Mouse (Mus musculus): ENCODE measurements at regions not wholly inside any gene's neighbourhood (a gene's known extent, or its start where the extent isn't known, plus 50 kb on each side); places are given as distances from the start of the nearest gene placed in this dataset.

DNA sequence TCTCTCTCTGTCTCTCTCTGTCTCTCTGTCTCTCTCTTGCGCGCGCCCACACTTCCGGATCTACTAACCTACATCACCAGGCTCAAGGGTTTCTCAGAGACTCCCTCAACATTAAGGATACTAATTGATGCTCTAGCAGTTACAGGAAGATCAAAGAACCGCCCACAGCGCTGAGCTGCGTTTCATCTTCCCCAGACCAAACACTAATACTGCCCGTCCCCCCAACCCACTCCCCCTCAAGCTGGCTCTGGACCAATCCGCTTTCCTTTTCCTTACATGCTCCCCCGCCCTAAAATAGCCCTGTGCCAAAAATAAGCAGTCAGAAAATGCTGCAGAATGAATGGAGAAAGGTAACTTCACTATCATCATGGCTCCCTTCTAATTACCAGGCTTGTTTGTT lies 100.6 kb upstream of the Bach2 start:
- Histone ChIP-seq H3K4me1 (ENCODE audit: control insufficient read depth, insufficient read depth, low read length) (peaks cover 2% of the 10 kb centered on the region; the same call in 1 of the 2 replicates), H3K27ac (ENCODE audit: control insufficient read depth, insufficient read depth, low read depth, low read length, poor library complexity) (no peak overlapping the region), H3K4me3 (replicated peaks; ENCODE audit: control insufficient read depth, low read depth, low read length) (no peak overlapping the region)
- no peak for TF ChIP-seq CTCF (IDR thresholded peaks at IDR 0.05; ENCODE audit: control insufficient read depth, insufficient read depth, low read length)
- TF ChIP-seq POLR2A (IDR thresholded peaks at IDR 0.05; ENCODE audit: borderline replicate concordance, control insufficient read depth, low read depth, low read length): no peak
- WGBS: 69% methylated on average over 10 of the region's 10 CpGs

DNA sequence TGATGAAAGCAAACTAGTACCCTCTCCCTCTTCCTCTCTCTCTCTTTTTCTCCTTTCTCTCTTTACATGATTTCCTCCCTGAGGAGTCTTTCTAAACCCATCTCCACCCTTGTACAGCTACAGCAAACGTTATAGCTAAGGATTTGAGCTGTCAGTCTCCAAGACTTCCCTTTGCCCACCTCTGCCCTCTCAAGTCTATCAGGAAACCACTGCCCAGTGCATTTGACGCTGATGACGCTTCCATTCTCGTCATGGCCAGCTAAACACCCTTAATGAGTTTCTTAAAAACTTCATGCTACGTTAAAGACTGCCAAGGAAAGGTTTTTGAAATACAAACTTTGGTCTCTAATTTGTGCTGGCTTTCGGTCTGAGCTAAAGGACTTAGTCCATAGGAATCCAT lies 99.0 kb upstream of the Bach2 start:
- WGBS: 32% methylated on average over 6 of the region's 6 CpGs
- H3K27ac ChIP-seq (ENCODE audit: control insufficient read depth, insufficient read depth, low read depth, low read length, poor library complexity): no peak overlapping the region
- no peak overlapping the region for H3K4me3 ChIP-seq (replicated peaks; ENCODE audit: control insufficient read depth, low read depth, low read length)
- H3K4me1 ChIP-seq (ENCODE audit: control insufficient read depth, insufficient read depth, low read length): peaks cover 2% of the 10 kb centered on the region; the same call in 1 of the 2 replicates
- TF ChIP-seq CTCF (IDR thresholded peaks at IDR 0.05; ENCODE audit: control insufficient read depth, insufficient read depth, low read length) (no peak), POLR2A (IDR thresholded peaks at IDR 0.05; ENCODE audit: borderline replicate concordance, control insufficient read depth, low read depth, low read length) (no peak)

DNA sequence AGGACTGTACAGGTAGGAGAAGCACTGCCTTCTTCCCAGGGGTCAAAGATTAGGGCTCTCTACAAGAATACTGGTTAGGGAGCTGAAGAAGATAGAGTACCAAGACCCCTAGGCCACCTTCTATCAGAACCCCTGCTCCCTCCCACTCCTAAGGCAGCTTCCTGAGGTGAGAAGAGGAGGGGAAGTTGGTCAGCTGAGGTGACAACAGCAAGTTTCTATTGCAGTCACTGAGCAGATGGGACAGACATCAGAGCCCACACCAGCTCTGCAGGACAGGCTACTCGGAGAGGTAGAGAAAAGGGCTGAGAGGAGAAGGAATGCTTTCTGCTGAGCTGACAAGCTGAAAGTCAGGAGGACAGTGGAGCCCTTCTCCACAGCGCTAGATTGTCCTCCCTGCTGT lies 98.5 kb upstream of the Bach2 start:
- Histone ChIP-seq H3K4me3 (replicated peaks; ENCODE audit: control insufficient read depth, low read depth, low read length) (no peak overlapping the region), H3K4me1 (ENCODE audit: control insufficient read depth, insufficient read depth, low read length) (peaks cover 2% of the 10 kb centered on the region; the same call in 1 of the 2 replicates), H3K27ac (ENCODE audit: control insufficient read depth, insufficient read depth, low read depth, low read length, poor library complexity) (no peak overlapping the region)
- TF ChIP-seq POLR2A (IDR thresholded peaks at IDR 0.05; ENCODE audit: borderline replicate concordance, control insufficient read depth, low read depth, low read length) (no peak), CTCF (IDR thresholded peaks at IDR 0.05; ENCODE audit: control insufficient read depth, insufficient read depth, low read length) (no peak)
- 45% methylated on average over 2 of the region's 2 CpGs for WGBS

DNA sequence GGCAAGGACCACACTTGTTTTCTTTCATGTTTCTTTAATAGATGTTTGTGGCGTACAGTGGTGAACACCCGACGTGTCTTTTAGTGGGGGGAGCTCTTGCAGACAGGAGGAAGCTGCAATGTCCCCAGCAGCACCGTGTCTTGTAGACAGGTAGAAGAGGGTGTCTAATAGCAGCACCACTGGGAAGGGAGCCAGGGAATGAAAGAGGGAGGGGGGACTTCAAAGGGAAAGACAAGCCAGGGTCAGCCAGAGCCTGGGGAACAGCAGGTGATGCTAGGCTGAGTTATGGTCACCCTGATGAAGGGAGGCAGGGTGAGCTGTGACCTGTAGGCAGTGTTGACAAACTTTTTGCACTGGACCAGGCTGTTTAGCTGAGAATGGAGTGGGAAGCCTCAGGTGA lies 96.4 kb upstream of the Bach2 start:
- TF ChIP-seq CTCF (IDR thresholded peaks at IDR 0.05; ENCODE audit: control insufficient read depth, insufficient read depth, low read length) (no peak), POLR2A (IDR thresholded peaks at IDR 0.05; ENCODE audit: borderline replicate concordance, control insufficient read depth, low read depth, low read length) (no peak)
- H3K4me3 ChIP-seq (replicated peaks; ENCODE audit: control insufficient read depth, low read depth, low read length): no peak overlapping the region
- H3K4me1 ChIP-seq (ENCODE audit: control insufficient read depth, insufficient read depth, low read length): peaks cover 2% of the 10 kb centered on the region; the same call in 1 of the 2 replicates
- no peak overlapping the region for H3K27ac ChIP-seq (ENCODE audit: control insufficient read depth, insufficient read depth, low read depth, low read length, poor library complexity)
- 74% methylated on average over 4 of the region's 4 CpGs for WGBS

DNA sequence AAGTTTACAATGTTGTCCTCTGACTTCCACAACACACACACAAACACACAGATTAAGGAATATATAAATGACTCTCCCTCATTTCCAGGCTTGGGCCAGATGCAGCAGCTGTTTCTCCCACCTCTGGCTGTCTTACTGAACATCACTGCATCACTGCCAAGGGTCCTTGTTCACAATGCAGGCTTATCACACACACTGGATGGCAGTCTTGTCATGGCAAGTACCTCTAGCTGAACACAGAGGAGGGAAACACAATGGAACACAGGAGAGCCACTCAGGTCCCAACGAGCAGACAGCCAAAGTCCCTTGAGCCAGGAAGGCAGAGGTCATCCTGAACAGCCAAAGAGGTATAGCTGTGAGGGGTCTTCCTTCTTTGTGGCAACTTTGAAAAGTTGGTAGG lies 91.5 kb upstream of the Bach2 start:
- no peaks in the 10 kb centered on the region for H3K4me1 ChIP-seq (ENCODE audit: control insufficient read depth, insufficient read depth, low read length)
- no peak overlapping the region for H3K27ac ChIP-seq (ENCODE audit: control insufficient read depth, insufficient read depth, low read depth, low read length, poor library complexity)

DNA sequence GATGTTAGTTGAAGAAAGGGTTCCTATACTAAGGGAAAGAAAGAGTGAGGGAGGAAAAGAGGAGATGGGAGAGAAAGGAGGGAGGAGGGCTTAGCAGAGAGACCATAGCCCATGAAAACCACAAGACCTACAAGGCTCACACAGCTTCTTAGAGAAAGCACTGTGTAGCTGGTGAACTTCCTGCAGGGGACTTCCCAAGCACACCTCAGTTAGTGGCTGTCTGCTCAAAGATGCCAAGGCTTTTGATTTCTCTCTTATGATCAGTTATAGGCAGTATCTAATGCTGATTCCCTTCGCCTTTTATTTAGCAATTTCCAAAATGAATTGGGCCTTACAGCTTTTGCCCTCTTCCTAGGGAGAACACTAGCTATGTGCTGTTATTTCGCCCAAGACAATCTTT lies 90.0 kb upstream of the Bach2 start:
- TF ChIP-seq POLR2A (IDR thresholded peaks at IDR 0.05; ENCODE audit: borderline replicate concordance, control insufficient read depth, low read depth, low read length): no peak
- TF ChIP-seq CTCF (IDR thresholded peaks at IDR 0.05; ENCODE audit: control insufficient read depth, insufficient read depth, low read length): no peak
- Histone ChIP-seq H3K4me3 (replicated peaks; ENCODE audit: control insufficient read depth, low read depth, low read length) (no peak overlapping the region), H3K4me1 (ENCODE audit: control insufficient read depth, insufficient read depth, low read length) (peaks cover 1% of the 10 kb centered on the region; the same call in 1 of the 2 replicates), H3K27ac (ENCODE audit: control insufficient read depth, insufficient read depth, low read depth, low read length, poor library complexity) (no peak overlapping the region)
- 74% methylated on average over 2 of the region's 2 CpGs for WGBS

More for the DNA sequence above, 91.5 kb upstream of the Bach2 start:
- no peak for TF ChIP-seq CTCF (IDR thresholded peaks at IDR 0.05; ENCODE audit: control insufficient read depth, insufficient read depth, low read length)
- no peak for TF ChIP-seq POLR2A (IDR thresholded peaks at IDR 0.05; ENCODE audit: borderline replicate concordance, control insufficient read depth, low read depth, low read length)
- 62% methylated on average over 1 of the region's 1 CpGs for WGBS
- no peak overlapping the region for H3K4me3 ChIP-seq (replicated peaks; ENCODE audit: control insufficient read depth, low read depth, low read length)

DNA sequence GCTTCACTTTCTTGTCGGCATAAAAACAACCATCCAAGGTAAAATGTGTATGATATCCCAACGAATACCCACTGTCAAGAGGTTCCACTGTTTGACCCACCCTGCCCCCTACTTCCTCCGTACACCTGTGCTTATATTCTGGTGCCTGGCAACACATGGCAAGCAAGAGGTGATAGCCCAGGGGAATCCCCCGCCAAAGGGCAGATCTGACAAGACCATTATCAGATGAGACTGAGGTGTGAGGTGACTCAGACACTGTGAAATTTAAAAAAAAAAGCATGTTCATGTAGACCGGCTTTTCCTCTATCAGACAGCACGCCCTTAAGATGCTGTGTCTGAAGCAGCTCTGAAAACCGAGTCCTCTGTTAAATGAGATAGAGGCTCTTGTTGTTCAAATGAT lies 89.4 kb upstream of the Bach2 start:
- Histone ChIP-seq H3K27ac (ENCODE audit: control insufficient read depth, insufficient read depth, low read depth, low read length, poor library complexity) (no peak overlapping the region), H3K4me3 (replicated peaks; ENCODE audit: control insufficient read depth, low read depth, low read length) (no peak overlapping the region), H3K4me1 (ENCODE audit: control insufficient read depth, insufficient read depth, low read length) (peaks cover 1% of the 10 kb centered on the region; the same call in 1 of the 2 replicates)
- TF ChIP-seq POLR2A (IDR thresholded peaks at IDR 0.05; ENCODE audit: borderline replicate concordance, control insufficient read depth, low read depth, low read length) (no peak), CTCF (IDR thresholded peaks at IDR 0.05; ENCODE audit: control insufficient read depth, insufficient read depth, low read length) (no peak)
- 73% methylated on average over 7 of the region's 7 CpGs for WGBS

DNA sequence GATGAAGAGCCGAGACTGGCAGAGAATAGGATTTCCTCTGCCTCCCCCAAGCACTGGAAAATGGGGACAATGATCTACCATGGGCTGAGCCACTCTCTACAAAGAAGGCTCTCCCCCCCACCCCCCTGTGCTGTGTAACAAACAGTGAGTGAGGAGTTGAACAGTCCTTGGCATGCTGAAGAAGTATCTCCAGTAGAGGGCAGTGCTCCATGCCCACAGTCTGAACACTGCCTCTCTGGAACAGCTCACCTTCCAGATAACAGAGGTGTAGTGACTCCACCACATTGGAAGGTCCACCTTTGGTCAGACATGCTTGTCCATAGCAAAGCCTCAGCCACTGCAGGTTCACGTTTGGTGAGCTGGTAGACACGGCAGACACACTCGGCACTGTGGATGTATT lies 85.2 kb upstream of the Bach2 start:
- no peak overlapping the region for H3K4me3 ChIP-seq (replicated peaks; ENCODE audit: control insufficient read depth, low read depth, low read length)
- peak; percentile 83 for TF ChIP-seq CTCF (IDR thresholded peaks at IDR 0.05; ENCODE audit: control insufficient read depth, insufficient read depth, low read length)
- TF ChIP-seq POLR2A (IDR thresholded peaks at IDR 0.05; ENCODE audit: borderline replicate concordance, control insufficient read depth, low read depth, low read length): no peak
- no peak overlapping the region for H3K27ac ChIP-seq (ENCODE audit: control insufficient read depth, insufficient read depth, low read depth, low read length, poor library complexity)
- 66% methylated on average over 4 of the region's 4 CpGs for WGBS
- peaks cover 1% of the 10 kb centered on the region; the same call in 1 of the 2 replicates for H3K4me1 ChIP-seq (ENCODE audit: control insufficient read depth, insufficient read depth, low read length)

DNA sequence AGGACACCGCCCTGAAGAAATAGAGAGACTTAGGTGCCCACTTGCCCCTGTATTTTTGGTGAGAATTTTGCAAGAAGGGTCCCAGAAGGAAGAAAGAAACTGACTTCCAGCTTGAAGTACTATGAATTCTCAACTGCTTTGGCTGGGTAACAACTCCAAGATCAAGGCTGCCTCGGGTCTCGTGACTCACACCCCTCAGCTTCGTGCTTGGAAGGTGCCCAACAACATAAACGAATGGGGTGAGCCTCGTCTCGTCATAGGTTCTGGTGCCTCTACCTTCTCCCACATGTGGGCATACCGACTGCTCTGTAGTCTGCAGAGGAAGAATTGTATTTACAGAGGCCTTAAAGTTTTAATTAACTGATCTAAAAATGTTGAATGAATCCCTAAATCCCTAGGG lies 81.6 kb upstream of the Bach2 start:
- TF ChIP-seq POLR2A (IDR thresholded peaks at IDR 0.05; ENCODE audit: borderline replicate concordance, control insufficient read depth, low read depth, low read length) (no peak), CTCF (IDR thresholded peaks at IDR 0.05; ENCODE audit: control insufficient read depth, insufficient read depth, low read length) (no peak)
- Histone ChIP-seq H3K4me1 (ENCODE audit: control insufficient read depth, insufficient read depth, low read length) (peaks cover 3% of the 10 kb centered on the region; the same call in 1 of the 2 replicates), H3K4me3 (replicated peaks; ENCODE audit: control insufficient read depth, low read depth, low read length) (no peak overlapping the region), H3K27ac (ENCODE audit: control insufficient read depth, insufficient read depth, low read depth, low read length, poor library complexity) (no peak overlapping the region)
- 72% methylated on average over 8 of the region's 8 CpGs for WGBS
